Mouse (Mus musculus): Measurements from ENCODE around the gene Fstl4.

DNA sequence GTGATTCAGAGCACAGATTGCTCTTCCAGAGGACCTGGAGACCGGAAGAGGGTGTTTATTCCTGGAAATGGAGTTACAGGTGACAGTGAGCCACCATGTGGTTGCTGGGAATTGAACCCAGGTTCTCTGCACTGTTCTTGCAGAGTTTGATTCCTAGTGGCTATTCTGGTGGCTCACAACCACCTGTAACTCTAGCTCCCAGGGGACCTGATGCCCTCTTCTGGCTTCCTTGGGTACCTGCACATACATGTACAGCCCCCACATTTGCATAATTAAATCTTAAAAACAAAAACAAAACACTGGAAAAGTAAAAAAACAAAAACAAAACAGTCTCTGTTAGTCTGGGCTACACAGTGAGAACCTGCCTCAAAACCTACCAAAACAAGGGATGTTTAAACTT is 2.6 kb upstream of the Fstl4 start:
- TF ChIP-seq FLI1 (IDR thresholded peaks at IDR 0.05; ENCODE audit: low read length), result no peak
- TF ChIP-seq GATA1 (IDR thresholded peaks at IDR 0.05; ENCODE audit: borderline replicate concordance, low read length), result no peak

All from megakaryocyte, embryonic 14.5 days (primary cell).